Mouse (Mus musculus): ENCODE data around the gene Ppp3r1.
"Not testable (repeated sequence)": the region's sequence is repeated elsewhere in the genome, so short reads cannot be mapped to it uniquely, and the experiment has no call there.

The Ppp3r1 gene

DNA sequence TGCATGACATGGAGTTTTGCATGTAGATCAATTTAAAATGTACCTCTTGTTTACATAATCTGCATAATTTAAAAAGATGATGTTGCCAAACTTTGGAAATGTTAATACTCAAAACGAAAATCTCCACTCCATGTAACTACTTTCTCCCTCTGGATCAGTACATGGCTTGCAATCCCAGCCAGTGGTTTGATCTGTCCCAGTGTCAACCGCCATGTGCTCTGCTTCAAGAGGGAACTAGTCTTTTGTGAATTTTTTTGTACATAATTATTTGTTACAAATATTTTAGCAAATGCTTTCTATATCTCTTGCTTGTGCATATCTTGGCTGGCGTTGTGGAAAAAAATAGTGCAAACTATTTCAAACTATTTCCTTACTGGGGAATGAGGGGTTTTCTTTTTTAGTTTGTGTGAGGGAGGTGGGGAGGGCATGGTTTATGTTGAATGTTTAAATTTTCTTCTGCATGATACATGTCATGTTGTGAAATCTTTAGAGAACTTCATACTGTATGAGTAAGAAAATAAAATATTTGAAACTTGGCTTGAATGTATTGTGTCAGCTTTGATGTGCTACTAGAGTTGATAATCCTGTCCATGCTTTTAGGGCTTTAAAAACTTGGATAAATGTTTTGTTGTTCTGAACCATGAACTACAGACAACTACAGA lies 40.9 kb downstream of the Ppp3r1 start:
- no peak for DNase-seq (ENCODE audit: low spot score)

DNA sequence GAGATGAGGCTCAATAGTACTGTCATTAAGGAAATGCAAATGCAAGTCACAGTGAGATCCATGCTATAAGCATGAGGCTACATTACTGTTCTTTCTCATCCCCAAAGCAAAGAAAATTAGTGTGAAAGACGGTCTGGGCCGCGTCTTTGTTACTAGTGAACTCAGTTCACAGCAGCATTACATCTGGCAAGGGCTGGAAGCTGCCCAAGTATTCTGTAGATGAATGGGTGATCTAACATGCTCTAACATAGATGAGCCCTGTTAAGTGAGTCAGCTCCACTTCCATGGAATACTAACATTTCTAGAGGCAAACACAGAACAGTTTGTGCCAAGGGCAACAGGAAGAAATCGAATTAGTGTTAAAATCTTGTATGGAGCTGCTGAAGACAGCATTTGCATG lies 41.9 kb downstream of the Ppp3r1 start:
- no peak for DNase-seq (ENCODE audit: low spot score)

DNA sequence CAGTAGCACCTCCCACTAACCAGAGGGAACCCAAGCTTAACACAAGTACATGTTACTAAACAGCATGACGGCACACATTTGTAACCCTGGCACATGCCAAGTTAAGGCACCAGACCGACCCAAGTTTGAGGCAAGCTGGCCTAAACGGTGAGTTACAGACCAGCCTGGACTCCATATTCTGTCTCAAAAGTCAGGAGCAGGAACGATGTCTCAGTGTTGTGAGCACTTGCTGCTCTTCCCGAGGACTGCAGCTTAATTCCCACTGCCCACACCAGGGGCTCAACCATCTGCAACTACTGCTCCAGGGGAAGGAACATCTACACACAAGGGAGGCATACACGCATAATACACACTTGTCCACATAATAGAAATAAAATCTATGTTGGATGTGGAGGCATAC lies 43.4 kb downstream of the Ppp3r1 start:
- DNase-seq (ENCODE audit: low spot score), result no peak

DNA sequence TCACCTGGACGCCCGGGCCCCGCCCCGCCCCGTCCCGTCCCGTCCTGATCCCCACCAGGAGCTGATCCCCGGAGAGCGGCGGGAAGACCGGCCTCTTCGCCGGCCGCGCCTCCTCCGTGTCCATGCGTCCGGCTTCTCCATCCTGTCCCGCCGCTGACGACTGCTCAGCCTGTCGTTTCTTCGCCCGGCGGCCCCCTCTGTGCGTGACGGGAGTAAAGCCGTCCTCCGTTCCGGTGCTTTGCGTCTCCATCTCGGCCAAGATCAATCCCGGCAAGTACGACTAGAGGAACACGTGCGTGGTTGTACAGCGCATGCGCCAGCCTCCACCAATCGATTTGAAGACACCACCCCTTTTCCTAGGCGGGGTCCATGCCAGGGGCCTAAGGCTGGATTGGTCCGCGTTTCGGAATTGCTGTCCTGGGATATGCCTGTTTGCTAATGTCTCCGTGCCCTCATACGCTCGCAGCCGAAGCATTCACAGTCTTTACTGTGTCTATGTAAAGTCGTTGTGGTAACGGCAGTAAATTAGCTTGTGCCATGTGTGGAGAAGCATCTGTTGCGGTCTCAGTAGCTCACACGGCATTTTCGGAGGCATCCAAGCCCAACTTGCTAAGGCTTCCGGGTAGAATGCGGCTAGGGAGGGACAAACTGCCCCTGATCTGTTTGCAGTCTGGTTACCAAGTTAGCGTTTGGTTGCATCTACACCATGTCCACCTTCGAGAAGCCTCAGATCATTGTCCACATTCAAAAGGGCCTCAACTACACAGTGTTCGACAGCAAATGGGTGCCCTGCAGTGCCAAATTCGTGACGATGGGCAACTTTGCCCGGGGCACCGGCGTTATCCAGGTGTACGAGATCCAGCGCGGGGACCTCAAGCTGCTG lies 52.4 kb downstream of the Ppp3r1 start, which contains the start of gene Pno1:
TSS of gene Pno1 (minus strand) at position 311 of the 883 bp plus-strand sequence.
- peak; percentile 98 for DNase-seq (ENCODE audit: low spot score)

DNA sequence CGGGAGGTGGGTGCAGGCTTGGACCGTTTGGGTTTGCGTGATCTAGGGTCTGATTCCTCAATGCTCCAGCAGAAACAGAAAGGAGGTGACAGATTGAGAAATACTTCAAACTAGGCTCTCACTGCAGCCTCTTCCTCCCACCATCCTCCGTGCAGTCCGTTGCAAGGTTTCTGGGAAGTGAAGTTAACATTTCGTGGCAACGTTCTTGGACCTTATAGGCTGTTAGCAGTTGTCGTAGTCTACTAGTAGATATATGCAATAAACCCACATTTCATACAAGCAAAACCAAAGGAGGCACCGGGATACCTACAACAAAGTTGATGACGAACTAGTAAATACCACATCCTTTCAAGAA lies 53.1 kb downstream of the Ppp3r1 start:
- DNase-seq (ENCODE audit: low spot score), result no peak

DNA sequence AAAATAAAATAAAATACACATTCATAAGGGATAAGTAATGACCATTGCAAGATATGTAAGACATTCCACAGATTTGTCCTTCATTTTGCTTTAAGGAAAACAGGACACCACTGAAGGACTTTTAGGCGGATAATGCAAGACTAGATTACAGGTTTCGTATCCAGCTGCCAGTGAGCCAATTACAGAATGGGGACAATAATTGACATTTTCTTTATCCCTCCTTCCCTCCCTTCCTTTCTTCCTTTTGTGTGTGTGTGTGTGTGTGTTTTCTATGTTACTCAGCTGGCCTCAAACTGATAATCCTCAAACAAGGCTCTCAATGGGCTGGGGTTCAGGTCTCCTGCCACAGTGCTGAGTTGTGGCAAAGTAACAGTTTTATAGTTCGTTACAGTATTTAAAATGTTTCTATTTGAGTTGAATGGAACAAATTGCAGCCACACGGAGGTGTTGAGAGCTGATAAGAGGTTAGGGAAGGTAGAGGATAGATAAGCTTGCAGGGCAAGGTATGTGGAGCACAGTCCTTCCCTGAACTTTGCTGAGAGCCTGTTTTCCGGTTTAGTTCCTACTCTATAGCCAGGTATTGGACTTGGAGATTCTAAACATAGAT lies 53.9 kb downstream of the Ppp3r1 start:
- no peak for DNase-seq (ENCODE audit: low spot score)

DNA sequence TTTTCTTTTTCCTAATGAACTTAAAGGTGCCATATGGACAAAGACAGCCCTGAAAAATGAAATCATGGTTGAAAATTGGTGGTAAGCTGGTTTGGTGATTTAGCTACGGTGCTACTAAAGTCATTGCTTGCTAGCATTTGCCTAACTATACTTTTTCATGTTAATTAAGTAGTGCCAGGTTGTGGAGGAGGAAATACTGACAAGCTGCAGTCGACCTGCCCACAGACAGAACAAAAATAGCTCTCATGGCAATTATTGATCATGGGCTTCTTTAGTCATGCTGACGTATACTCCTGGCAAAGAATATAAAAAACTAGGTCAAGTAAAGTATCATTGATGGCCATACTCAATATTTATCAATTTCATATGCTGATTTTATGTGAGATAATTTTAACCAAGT lies 56.4 kb downstream of the Ppp3r1 start:
- DNase-seq (ENCODE audit: low spot score), result no peak

DNA sequence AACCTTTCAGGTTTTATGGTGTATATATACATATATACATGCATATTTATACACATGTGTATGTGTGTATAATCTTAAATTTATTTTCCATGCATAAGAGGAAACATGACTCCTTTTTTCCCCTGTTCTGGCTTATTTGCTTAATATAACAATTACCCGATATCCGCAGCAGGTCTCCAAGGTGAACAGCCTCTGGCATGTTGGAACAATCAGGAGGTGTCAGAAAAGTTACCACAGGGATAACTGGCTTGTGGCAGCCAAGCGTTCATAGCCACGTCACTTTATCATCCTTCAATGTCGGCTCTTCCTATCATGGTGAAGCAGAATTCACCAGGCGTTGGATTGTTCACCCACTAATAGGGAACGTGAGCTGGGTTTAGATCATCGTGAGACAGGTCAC lies 62.1 kb downstream of the Ppp3r1 start:
- no peak for DNase-seq (ENCODE audit: low spot score)

DNA sequence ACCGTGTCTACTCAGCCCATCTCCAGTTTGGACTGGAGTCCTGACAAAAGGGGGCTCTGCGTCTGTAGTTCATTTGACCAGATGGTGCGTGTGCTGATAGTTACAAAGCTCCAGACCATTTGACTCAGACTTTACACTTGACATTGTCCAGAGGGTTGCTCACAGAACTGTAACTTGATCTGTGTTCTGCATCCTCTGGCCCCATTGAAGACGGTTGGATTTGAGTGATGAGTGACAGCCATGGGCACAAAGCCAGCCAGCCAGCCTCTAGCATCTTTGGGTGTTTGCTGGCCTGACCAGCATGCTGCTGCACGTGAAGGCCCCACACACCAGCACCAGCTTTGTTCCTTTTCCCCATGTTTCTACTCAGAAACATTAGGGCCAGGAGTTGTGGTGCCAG lies 73.7 kb downstream of the Ppp3r1 start:
- DNase-seq (ENCODE audit: low spot score), result peak; percentile 10

DNA sequence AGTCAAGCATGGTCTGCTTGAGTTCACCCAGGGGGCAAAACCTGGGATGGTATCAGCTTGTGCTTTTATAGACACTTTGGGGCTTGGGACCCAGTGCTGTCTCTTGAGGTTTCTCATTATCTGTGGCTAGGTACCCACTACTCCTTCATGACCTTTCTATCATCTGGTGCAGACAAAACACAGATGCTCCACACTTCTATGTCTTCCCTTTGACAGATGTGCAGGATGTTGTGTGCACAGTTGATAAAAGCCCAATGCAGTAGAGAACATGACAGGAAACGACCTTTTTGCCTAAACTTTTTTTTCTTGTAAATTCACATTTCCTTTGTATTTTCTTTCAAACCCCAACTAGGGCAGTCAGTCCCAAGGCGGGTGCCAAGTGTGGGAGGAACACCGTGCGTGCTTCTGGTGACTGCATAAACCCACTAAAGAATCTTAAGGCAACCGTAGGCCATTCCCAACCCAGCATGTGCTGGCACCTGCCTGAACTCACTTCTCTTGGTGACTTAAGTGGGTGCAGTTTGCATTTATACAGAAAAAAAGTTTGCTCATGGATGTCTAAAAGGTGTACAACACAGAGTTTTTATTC lies 77.5 kb downstream of the Ppp3r1 start:
- DNase-seq (ENCODE audit: low spot score), result no peak

DNA sequence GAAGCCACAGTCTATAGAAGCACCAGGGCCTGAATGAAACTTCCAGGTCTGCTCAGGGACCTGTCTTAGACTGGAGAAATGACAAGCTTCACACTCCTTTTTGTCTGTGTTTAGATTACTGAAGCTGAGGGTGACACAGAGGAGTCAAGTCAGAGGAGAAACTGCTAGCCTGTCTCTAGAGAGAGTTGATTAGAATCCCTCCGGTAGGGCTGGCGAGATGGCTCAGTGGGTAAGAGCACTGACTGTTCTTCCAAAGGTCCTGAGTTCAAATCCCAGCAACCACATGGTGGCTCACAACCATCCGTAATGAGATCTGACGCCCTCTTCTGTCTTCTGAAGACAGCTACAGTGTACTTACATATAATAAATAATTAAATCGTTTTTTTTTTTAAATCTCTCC lies 79.5 kb downstream of the Ppp3r1 start:
- DNase-seq (ENCODE audit: low spot score), result not testable (repeated sequence)

DNA sequence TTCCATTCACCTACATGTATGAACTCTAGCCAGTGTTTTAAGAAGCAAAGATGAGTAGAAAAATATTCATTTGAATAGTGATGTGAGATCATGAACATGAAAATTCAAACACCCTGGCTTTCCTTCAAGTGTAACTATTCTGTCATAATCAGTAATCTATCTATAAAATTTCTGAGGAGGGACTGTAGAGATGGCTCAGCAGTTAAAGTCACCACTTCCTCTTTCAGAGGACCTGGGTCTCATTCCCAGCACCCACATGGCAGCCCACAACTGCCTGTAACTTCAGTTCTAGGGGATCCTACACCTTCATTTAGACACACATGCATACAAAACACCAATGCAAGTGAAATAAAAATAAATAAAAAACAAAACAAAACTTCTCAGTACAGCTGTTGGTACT lies 89.7 kb downstream of the Ppp3r1 start:
- no peak for DNase-seq (ENCODE audit: low spot score)

Measured in embryo, embryonic 10 days (tissue).